Mouse (Mus musculus): ENCODE measurements around the gene Fam71a. TPM values are rescaled to one million over a fixed set of nuclear protein-coding genes. Genes with fewer than 3 reads are reported as not detected.

Fam71a gene
- total and polyA plus RNA-seq, 3 experiments = not detected

DNA sequence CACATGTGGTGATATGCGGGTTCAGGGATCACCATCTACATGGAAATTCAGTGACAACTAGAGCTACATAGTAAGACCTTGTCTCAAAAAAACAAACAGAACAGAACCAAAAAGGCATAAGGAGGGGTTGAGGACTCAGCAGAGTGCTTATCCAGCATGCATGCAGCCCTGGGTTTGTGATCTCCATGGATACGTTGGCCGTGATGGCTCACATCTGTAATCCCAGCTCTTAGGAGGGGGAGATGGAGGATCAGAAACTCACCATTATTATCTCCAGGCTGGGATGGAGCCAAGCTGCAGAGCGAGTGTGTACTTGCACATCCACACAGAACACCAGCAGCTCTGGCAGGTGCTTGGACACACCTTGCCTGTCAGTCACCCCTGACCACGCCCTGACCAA is 32.4 kb downstream of the Fam71a start:
- Histone ChIP-seq H3K79me2 (replicated peaks; ENCODE audit: control insufficient read depth, extremely low read depth, insufficient read depth, poor library complexity, severe bottlenecking) (no peaks in the 10 kb centered on the region), H3K4me1 (ENCODE audit: control insufficient read depth in 1 of 2, insufficient read depth in 2 of 2) (0 out of 4 replicates have a peak, but pooled peaks cover 0 to 10% of the 10 kb centered on the region in 2 experiments), H3K9me3 (replicated peaks; ENCODE audit: low read length) (peaks cover 16% of the 10 kb centered on the region), H3K4me2 (ENCODE audit: insufficient read depth, low read depth, poor library complexity, severe bottlenecking) (no peak overlapping the region), H3K36me3 (replicated peaks in 1 of 2; ENCODE audit: control insufficient read depth in 1 of 2, insufficient read depth in 1 of 2, low read length in 1 of 2) (no peaks in the 10 kb centered on the region), H3K4me3 (replicated peaks in 1 of 3; ENCODE audit: low read depth in 2 of 3, low read length in 2 of 3, poor library complexity in 1 of 3) (no peak overlapping the region), H3K27ac (ENCODE audit: insufficient read depth, low read depth) (no peak overlapping the region), H3K9ac (ENCODE audit: insufficient read depth, low read depth) (no peak overlapping the region), H3K27me3 (replicated peaks) (no peaks in the 10 kb centered on the region)
- in situ Hi-C loops (cut with MboI; ENCODE audit: low pct_ligation_motif_present, low pct_unique_long_range_greater_than_20kb, low sequenced_read_pairs) (loop anchor here (5.0 kb wide), 1 partner anchor 45 kb away; no protein-coding TSS in a partner anchor), dilution Hi-C loops (cut with MboI; ENCODE audit: extremely low pct_ligation_motif_present, extremely low pct_unique_long_range_greater_than_20kb, low sequenced_read_pairs) (no loop called here)
- TF ChIP-seq POLR2A (IDR thresholded peaks at IDR 0.05; ENCODE audit: low read depth, low read length) = no peak
- TF ChIP-seq MAFK (IDR thresholded peaks at IDR 0.05; ENCODE audit: insufficient replicate concordance, low read length) = no peak
- no peak for TF ChIP-seq ZNF384 (IDR thresholded peaks at IDR 0.05; ENCODE audit: low read depth, low read length)
- TF ChIP-seq BHLHE40 (IDR thresholded peaks at IDR 0.05; ENCODE audit: low read depth, low read length) = no peak
- no peak for TF ChIP-seq USF1 (IDR thresholded peaks at IDR 0.05; ENCODE audit: low read depth, low read length)
- no peak for TF ChIP-seq ZC3H11A (IDR thresholded peaks at IDR 0.05; ENCODE audit: low read depth, low read length)
- no peak for DNase-seq (ENCODE audit: extremely low read depth)

- DNase-seq (ENCODE audit: extremely low read depth) = no peak
Observed at GRCm38 (mm10) chr1:191131692-191132091, 32.9 kb downstream of the Fam71a start.

More at GRCm38 (mm10) chr1:191131692-191132091, 32.9 kb downstream of the Fam71a start:
- Histone ChIP-seq H3K36me3 (replicated peaks in 1 of 2; ENCODE audit: control insufficient read depth in 1 of 2, insufficient read depth in 1 of 2, low read length in 1 of 2) (no peaks in the 10 kb centered on the region), H3K4me3 (replicated peaks in 1 of 3; ENCODE audit: low read depth in 2 of 3, low read length in 2 of 3, poor library complexity in 1 of 3) (no peak overlapping the region), H3K27me3 (replicated peaks) (no peaks in the 10 kb centered on the region), H3K9ac (ENCODE audit: insufficient read depth, low read depth) (no peak overlapping the region), H3K9me3 (replicated peaks; ENCODE audit: low read length) (peaks cover 16% of the 10 kb centered on the region), H3K4me1 (ENCODE audit: control insufficient read depth in 1 of 2, insufficient read depth in 2 of 2) (0 out of 4 replicates have a peak, but pooled peaks cover 0 to 10% of the 10 kb centered on the region in 2 experiments), H3K4me2 (ENCODE audit: insufficient read depth, low read depth, poor library complexity, severe bottlenecking) (no peak overlapping the region), H3K27ac (ENCODE audit: insufficient read depth, low read depth) (no peak overlapping the region), H3K79me2 (replicated peaks; ENCODE audit: control insufficient read depth, extremely low read depth, insufficient read depth, poor library complexity, severe bottlenecking) (no peaks in the 10 kb centered on the region)
- in situ Hi-C loops (cut with MboI; ENCODE audit: low pct_ligation_motif_present, low pct_unique_long_range_greater_than_20kb, low sequenced_read_pairs) (loop anchor here (5.0 kb wide), 1 partner anchor 46 kb away; no protein-coding TSS in a partner anchor), dilution Hi-C loops (cut with MboI; ENCODE audit: extremely low pct_ligation_motif_present, extremely low pct_unique_long_range_greater_than_20kb, low sequenced_read_pairs) (no loop called here)
- no peak for TF ChIP-seq KAT2A (IDR thresholded peaks at IDR 0.05; ENCODE audit: insufficient replicate concordance, low read length)
- TF ChIP-seq CHD2 (IDR thresholded peaks at IDR 0.05; ENCODE audit: low read length) = no peak
- no peak for TF ChIP-seq PAX5 (IDR thresholded peaks at IDR 0.05; ENCODE audit: low read length)
- no peak for TF ChIP-seq MAZ (IDR thresholded peaks at IDR 0.05; ENCODE audit: low read depth, low read length)
- no peak for TF ChIP-seq RAD21 (IDR thresholded peaks at IDR 0.05; ENCODE audit: low read depth, low read length)
- no peak for TF ChIP-seq POLR2AphosphoS2 (IDR thresholded peaks at IDR 0.05; ENCODE audit: low read depth, low read length)
- no peak for TF ChIP-seq BHLHE40 (IDR thresholded peaks at IDR 0.05; ENCODE audit: low read depth, low read length)
- TF ChIP-seq TCF12 (IDR thresholded peaks at IDR 0.05; ENCODE audit: low read depth, low read length) = no peak
- no peak for TF ChIP-seq ELF1 (IDR thresholded peaks at IDR 0.05; ENCODE audit: low read depth, low read length)
- no peak for TF ChIP-seq ETS1 (conservative IDR thresholded peaks at IDR 0.05; ENCODE audit: low read depth, low read length)
- TF ChIP-seq ZC3H11A (IDR thresholded peaks at IDR 0.05; ENCODE audit: low read depth, low read length) = no peak
- no peak for TF ChIP-seq MYC (IDR thresholded peaks at IDR 0.05; ENCODE audit: low read depth, low read length)
- TF ChIP-seq ZMIZ1 (IDR thresholded peaks at IDR 0.05; ENCODE audit: low read depth, low read length) = no peak
- TF ChIP-seq E2F4 (IDR thresholded peaks at IDR 0.05; ENCODE audit: insufficient replicate concordance, low read depth, low read length) = no peak
- TF ChIP-seq JUND (conservative IDR thresholded peaks at IDR 0.05; ENCODE audit: low read depth, low read length) = no peak
- TF ChIP-seq MAFK (IDR thresholded peaks at IDR 0.05; ENCODE audit: insufficient replicate concordance, low read length) = no peak
- TF ChIP-seq ZKSCAN1 (IDR thresholded peaks at IDR 0.05; ENCODE audit: borderline replicate concordance, low read depth, low read length) = no peak
- no peak for TF ChIP-seq JUN (IDR thresholded peaks at IDR 0.05; ENCODE audit: insufficient read depth, low read depth, low read length)
- TF ChIP-seq USF1 (IDR thresholded peaks at IDR 0.05; ENCODE audit: low read depth, low read length) = no peak

All from CH12.LX (cell line).